Mouse (Mus musculus): Measurements from ENCODE around the gene Pigq. TPM values are rescaled to one million over a fixed set of nuclear protein-coding genes. Genes with fewer than 3 reads are reported as not detected.

Gene Pigq
- polyA plus RNA-seq, 1 experiment from 2014 or later = 58.4 TPM

DNA sequence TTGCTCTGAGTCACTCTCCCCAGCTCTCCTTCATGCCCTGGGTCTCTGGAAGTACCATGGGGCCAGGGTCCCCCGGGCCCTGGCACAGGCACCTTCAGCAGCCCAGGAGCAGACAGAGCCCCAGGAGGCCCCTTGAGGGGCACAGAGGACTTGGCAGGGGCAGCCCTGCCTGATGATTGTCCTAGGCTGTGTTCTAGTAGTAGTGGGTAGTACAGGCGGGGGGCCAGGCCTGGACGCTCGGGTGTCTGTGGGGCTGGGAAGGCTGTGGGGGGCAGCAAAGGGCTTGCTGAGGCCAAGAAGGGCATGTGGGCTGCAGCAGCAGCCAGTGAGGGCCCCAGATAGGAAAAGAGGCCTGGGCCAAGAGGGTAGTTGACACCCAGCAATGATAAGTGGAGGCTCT, 2.8 kb upstream of the Pigq start:
- 88% methylated on average over 4 of the region's 4 CpGs for WGBS
- no peaks in the 10 kb centered on the region for H3K36me3 ChIP-seq
- H3K9me3 ChIP-seq (replicated peaks) = no peaks in the 10 kb centered on the region
- H3K4me3 ChIP-seq (replicated peaks) = no peak overlapping the region
- no peak overlapping the region for H3K4me2 ChIP-seq (replicated peaks)
- H3K4me1 ChIP-seq = peaks cover 17% of the 10 kb centered on the region
- H3K27me3 ChIP-seq = peaks cover 31% of the 10 kb centered on the region
- ATAC-seq (ENCODE audit: insufficient number of reproducible peaks, low FRiP score, low TSS enrichment, low read depth) = no peak
- H3K27ac ChIP-seq (replicated peaks) = no peak overlapping the region
- H3K9ac ChIP-seq = no peak overlapping the region

DNA sequence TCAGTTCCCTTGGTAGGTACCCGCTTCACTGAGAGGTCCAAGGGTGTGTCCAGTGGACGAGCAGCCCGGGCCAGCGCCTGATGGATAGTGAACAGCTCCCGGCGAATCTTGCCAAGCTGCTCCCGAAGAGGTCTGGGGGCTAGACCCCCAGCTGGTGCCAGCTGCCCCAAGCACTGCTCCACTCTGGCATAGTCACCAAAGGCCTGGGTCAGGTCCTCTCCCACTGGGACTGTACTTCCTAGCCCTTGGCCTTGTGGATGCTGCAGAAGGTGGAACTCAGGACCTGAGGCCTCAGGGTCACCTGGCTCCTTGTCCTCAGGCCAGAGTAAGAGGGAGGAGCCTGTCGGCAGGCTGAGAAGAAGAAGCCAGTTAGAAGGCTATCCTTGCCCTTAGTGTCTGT, 2.2 kb upstream of the Pigq start:
- no peak overlapping the region for H3K4me2 ChIP-seq (replicated peaks)
- H3K27me3 ChIP-seq = peaks cover 24% of the 10 kb centered on the region
- no peak overlapping the region for H3K9ac ChIP-seq
- ATAC-seq (ENCODE audit: insufficient number of reproducible peaks, low FRiP score, low TSS enrichment, low read depth) = no peak
- no peaks in the 10 kb centered on the region for H3K9me3 ChIP-seq (replicated peaks)
- H3K27ac ChIP-seq (replicated peaks) = no peak overlapping the region
- WGBS = 74% methylated on average over 8 of the region's 8 CpGs
- H3K4me1 ChIP-seq = peaks cover 19% of the 10 kb centered on the region
- no peak overlapping the region for H3K4me3 ChIP-seq (replicated peaks)
- no peaks in the 10 kb centered on the region for H3K36me3 ChIP-seq

DNA sequence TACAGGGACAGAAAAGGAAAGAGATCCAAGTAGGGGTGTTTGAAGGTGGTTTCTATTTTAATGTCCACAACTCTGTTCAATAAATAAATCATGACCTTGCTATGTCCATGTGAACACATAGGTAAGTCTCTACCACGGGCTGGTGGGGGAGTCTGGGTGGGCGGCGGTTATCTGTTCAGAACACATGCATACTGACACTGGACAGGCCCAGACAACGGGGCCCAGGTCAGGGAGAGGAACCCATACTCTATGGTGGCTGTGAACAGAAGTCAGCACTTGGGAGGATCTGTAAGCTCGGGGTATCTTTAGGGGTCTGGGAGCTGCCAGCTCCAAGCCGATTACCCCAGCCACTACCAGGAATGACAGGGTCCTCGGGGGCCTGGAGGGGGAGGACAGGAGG, 1.6 kb upstream of the Pigq start:
- no peaks in the 10 kb centered on the region for H3K36me3 ChIP-seq
- ATAC-seq (ENCODE audit: insufficient number of reproducible peaks, low FRiP score, low TSS enrichment, low read depth) = no peak
- H3K4me1 ChIP-seq = peaks cover 14% of the 10 kb centered on the region
- H3K9me3 ChIP-seq (replicated peaks) = no peaks in the 10 kb centered on the region
- H3K27ac ChIP-seq (replicated peaks) = no peak overlapping the region
- peaks cover 19% of the 10 kb centered on the region for H3K27me3 ChIP-seq
- no peak overlapping the region for H3K9ac ChIP-seq
- no peak overlapping the region for H3K4me3 ChIP-seq (replicated peaks)
- no peak overlapping the region for H3K4me2 ChIP-seq (replicated peaks)
- 77% methylated on average over 7 of the region's 7 CpGs for WGBS

DNA sequence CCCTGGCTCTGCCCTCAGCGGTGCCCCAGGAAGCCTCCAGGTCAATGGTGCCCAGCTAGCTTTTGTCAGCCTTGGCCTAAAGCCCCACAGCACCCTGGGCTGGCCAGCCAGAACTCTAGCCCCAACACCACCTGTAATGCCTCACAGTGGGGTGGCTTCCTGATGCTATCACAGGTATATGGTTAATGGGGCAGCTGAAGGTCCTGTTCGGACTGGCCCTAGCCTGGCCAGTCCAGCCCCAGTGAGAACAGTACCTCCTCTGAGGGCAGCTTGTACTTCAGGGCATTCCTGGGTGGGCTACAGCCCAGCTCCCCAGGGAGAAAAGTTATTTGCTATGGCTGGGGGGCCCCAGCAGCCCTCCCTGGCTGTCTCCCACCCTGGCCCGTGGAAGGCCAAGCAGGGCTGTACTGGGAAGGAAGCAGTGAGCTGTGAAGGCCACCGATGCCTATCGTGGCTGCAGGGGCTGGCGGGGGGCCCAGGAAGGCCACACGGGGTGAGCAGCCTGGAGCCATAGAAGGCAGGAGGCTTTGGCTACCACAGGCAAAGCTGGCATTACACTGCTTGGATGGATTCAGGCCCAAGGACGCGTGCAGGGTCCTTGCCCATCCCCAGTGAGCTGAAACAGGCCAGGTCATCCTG, 900 bp upstream of the Pigq start:
- Histone ChIP-seq H3K27me3 (peaks cover 11% of the 10 kb centered on the region), H3K4me3 (replicated peaks) (no peak overlapping the region), H3K4me2 (replicated peaks) (no peak overlapping the region), H3K9ac (no peak overlapping the region), H3K36me3 (no peaks in the 10 kb centered on the region), H3K9me3 (replicated peaks) (no peaks in the 10 kb centered on the region), H3K27ac (replicated peaks) (no peak overlapping the region), H3K4me1 (peaks cover 17% of the 10 kb centered on the region)
- ATAC-seq (ENCODE audit: insufficient number of reproducible peaks, low FRiP score, low TSS enrichment, low read depth) = no peak
- 66% methylated on average over 9 of the region's 9 CpGs for WGBS

DNA sequence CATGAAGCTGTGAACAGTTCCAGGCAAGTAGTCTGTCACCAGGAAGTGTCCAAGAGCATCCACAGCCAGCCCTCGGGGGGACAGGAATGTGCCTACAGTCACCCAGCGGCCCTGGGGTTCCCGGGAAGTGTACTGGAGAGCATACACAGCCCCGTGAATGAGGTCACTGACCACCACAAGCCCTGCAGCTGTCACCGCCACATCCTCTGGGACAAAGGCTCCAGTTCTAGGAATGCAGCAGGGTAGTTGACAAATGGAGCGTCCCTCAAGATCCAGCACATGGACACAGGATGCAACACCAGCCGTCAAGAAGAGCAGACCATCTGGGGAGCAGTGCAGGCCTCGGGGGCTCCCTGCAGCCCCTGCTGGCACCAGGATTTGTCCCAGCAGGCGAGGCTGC, 967 bp downstream of the Pigq start:
- no peak for ATAC-seq (ENCODE audit: insufficient number of reproducible peaks, low FRiP score, low TSS enrichment, low read depth)
- H3K27me3 ChIP-seq = no peaks in the 10 kb centered on the region
- H3K27ac ChIP-seq (replicated peaks) = no peak overlapping the region
- no peaks in the 10 kb centered on the region for H3K36me3 ChIP-seq
- no peaks in the 10 kb centered on the region for H3K9me3 ChIP-seq (replicated peaks)
- 64% methylated on average over 9 of the region's 9 CpGs for WGBS
- H3K4me2 ChIP-seq (replicated peaks) = no peak overlapping the region
- H3K4me1 ChIP-seq = peaks cover 23% of the 10 kb centered on the region
- H3K9ac ChIP-seq = no peak overlapping the region
- no peak overlapping the region for H3K4me3 ChIP-seq (replicated peaks)

DNA sequence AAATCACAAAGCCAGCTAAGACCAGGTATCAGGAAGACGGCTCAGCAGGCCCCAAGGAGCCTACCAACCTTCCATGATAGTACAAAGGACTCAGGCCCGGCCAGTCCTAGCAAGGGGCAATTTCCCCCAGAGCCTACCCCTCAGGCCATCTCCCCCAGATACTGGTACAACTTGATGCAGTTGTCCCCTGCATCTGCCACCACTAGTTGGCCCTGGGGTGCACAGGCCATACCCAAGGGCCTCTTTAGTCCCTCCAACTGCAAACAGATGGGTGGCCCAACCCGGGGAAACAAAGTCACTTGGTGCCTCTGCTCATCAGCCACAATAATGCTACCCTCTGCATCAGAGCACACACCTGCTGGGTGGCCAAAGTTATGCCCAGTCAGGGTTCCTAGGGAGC, 1.5 kb downstream of the Pigq start:
- Histone ChIP-seq H3K27ac (replicated peaks) (no peak overlapping the region), H3K27me3 (no peaks in the 10 kb centered on the region), H3K4me3 (replicated peaks) (no peak overlapping the region), H3K4me1 (peaks cover 23% of the 10 kb centered on the region), H3K36me3 (no peaks in the 10 kb centered on the region), H3K9ac (no peak overlapping the region), H3K9me3 (replicated peaks) (no peaks in the 10 kb centered on the region), H3K4me2 (replicated peaks) (no peak overlapping the region)
- WGBS = 92% methylated on average over 3 of the region's 3 CpGs
- ATAC-seq (ENCODE audit: insufficient number of reproducible peaks, low FRiP score, low TSS enrichment, low read depth) = no peak

DNA sequence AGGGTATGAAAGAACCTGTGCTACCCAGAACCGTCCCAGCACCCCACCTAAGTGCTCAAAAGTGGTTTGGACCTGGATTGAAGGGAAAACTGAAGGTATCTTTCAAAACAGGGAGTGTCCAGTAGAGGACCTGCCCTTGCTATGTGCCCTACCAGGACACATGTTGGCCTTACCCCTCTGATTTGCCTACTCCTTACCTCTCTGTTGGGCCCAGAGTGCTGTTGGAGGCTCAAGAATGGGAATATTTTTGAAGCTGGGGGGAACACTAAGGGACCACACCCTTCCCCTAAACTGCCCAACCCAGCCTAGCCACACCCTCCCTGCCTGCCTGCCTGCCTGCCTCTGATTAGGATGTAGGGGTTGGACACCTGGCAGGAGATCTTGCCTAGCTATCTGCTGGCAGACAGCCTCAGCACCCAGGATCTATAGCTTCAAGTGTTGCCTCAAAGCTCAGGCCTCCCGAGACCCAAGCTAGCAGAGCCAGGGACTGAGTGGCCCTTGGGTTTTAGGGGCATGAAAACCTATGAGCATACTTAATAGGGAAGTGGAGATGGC, 2.1 kb downstream of the Pigq start:
- Histone ChIP-seq H3K36me3 (no peaks in the 10 kb centered on the region), H3K27ac (replicated peaks) (peak overlapping the region; percentile 88; the same call in 1 of the 2 replicates), H3K27me3 (no peaks in the 10 kb centered on the region), H3K4me3 (replicated peaks) (no peak overlapping the region), H3K9ac (no peak overlapping the region), H3K9me3 (replicated peaks) (no peaks in the 10 kb centered on the region), H3K4me1 (peaks cover 23% of the 10 kb centered on the region), H3K4me2 (replicated peaks) (peak overlapping the region; percentile 62)
- 77% methylated on average over 2 of the region's 2 CpGs for WGBS
- ATAC-seq (ENCODE audit: insufficient number of reproducible peaks, low FRiP score, low TSS enrichment, low read depth) = no peak

DNA sequence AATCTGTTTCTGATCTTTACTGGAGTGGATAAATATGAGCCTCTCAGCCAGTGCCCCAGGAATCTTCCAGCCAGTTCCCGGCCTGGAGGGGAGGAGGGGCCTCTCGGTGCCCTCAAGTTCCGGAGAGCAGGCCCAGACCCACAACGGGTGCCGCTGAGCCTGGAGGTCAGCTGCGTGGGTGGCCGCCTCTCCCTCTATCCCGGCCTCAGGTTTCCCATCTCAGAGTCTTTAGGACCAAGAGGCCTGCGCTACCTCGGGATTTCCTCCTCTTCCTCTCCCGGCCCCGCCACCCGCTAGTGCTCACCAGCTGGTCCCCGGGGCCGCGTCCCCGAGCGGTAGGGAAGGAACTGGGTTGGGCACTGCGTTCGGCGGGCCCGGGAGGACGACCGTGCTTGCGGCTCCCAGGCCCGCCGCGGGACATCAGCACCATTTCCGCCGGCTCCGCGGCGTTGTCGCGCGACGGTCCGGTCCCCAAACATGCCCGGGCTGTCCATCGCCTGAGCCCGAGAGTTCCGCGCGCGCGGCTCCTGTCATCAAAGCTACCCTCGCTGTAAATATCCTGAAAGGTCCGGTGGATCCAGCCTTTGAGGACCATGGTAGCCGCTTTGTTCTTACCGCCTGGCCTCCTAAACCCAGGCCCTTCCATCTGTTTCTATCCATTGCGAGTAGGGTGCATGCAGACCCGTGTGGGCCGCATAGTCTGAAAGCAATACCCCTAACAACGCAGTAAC, 3.1 kb downstream of the Pigq start:
- ATAC-seq (ENCODE audit: insufficient number of reproducible peaks, low FRiP score, low TSS enrichment, low read depth) = peak; percentile 31; the same call in 1 of the 2 replicates
- Histone ChIP-seq H3K4me2 (replicated peaks) (peak overlapping the region; percentile 62), H3K27ac (replicated peaks) (peak overlapping the region; percentile 88), H3K27me3 (no peaks in the 10 kb centered on the region), H3K36me3 (peaks cover 10% of the 10 kb centered on the region; the same call in 1 of the 2 replicates), H3K4me3 (replicated peaks) (peak overlapping the region; percentile 85), H3K9me3 (replicated peaks) (no peaks in the 10 kb centered on the region), H3K4me1 (peaks cover 23% of the 10 kb centered on the region), H3K9ac (peak overlapping the region; percentile 90)
- WGBS = 3% methylated on average over 53 of the region's 54 CpGs

DNA sequence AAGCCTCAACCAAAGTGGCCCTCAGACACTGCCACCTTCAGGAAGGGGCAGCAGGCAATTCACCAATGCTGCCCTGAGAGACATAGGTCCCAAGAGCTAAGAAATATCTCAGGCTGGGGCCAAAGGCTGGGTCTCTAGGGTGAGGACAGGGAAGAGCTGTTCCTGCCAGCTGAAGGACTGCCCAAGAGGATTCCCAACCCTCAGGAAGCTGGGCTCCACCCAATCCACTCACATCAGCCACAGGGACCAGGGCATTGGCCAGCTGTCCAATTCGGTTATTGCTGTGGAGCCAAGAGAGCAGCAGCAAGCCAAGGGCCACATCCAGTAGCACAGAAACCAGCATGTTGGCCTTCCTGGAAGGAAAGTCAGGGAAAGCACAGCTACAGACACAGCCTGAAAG, 10.2 kb downstream of the Pigq start:
- ATAC-seq (ENCODE audit: insufficient number of reproducible peaks, low FRiP score, low TSS enrichment, low read depth) = no peak
- H3K4me1 ChIP-seq = no peaks in the 10 kb centered on the region
- 80% methylated on average over 1 of the region's 1 CpGs for WGBS
- H3K4me2 ChIP-seq (replicated peaks) = no peak overlapping the region
- peaks cover 72% of the 10 kb centered on the region for H3K36me3 ChIP-seq
- H3K9me3 ChIP-seq (replicated peaks) = no peaks in the 10 kb centered on the region
- H3K4me3 ChIP-seq (replicated peaks) = no peak overlapping the region
- H3K9ac ChIP-seq = no peak overlapping the region
- no peak overlapping the region for H3K27ac ChIP-seq (replicated peaks)
- H3K27me3 ChIP-seq = no peaks in the 10 kb centered on the region

DNA sequence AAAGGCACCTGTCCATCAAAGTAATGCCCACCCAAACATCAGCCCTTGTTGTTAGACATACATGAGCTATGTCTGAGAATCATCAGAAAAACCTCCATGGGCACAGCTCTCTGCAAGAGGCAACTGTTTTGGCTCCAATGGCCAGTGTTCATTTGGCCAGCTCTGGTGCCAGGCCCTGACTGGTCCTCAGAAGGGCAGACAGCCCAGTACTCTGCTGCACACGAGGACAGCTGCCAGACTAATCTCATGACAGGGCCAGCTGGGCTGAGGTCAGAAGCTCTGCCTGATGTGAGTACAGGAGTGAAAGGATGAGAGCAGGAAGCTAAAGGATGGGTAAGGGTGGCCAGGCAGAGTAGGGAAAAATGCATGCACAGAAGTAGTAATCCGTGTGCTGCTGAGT, 19.4 kb downstream of the Pigq start:
- 68% methylated on average over 2 of the region's 2 CpGs for WGBS
- H3K36me3 ChIP-seq = peaks cover 45% of the 10 kb centered on the region
- H3K4me1 ChIP-seq = peaks cover 5% of the 10 kb centered on the region; the same call in 1 of the 2 replicates
- H3K9ac ChIP-seq = no peak overlapping the region
- no peak overlapping the region for H3K4me2 ChIP-seq (replicated peaks)
- no peaks in the 10 kb centered on the region for H3K27me3 ChIP-seq
- no peaks in the 10 kb centered on the region for H3K9me3 ChIP-seq (replicated peaks)
- no peak overlapping the region for H3K27ac ChIP-seq (replicated peaks)
- no peak overlapping the region for H3K4me3 ChIP-seq (replicated peaks)
- no peak for ATAC-seq (ENCODE audit: insufficient number of reproducible peaks, low FRiP score, low TSS enrichment, low read depth)

DNA sequence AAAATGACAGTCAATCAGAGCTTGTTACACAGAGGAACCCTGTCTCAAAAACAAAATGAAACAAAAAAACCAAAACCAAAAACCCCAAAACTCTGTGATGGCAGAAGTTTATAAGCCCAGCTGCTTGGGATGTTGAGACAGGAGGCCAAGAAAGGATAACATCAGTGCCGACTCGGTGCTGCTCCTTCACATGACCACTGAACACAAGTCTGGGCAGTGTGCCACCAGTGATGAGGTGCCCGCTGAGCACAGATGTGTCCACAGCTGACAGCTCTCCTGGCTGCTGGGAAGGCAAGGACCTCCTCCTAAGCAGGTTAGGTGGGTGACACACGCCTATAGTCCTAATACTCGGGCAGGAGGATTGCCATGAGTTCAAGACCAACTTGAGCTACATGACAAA, 22.6 kb downstream of the Pigq start:
- ATAC-seq (ENCODE audit: insufficient number of reproducible peaks, low FRiP score, low TSS enrichment, low read depth) = no peak
- peaks cover 24% of the 10 kb centered on the region for H3K4me1 ChIP-seq
- WGBS = 82% methylated on average over 5 of the region's 5 CpGs
- H3K27me3 ChIP-seq = no peaks in the 10 kb centered on the region
- no peak overlapping the region for H3K4me2 ChIP-seq (replicated peaks)
- no peak overlapping the region for H3K27ac ChIP-seq (replicated peaks)
- H3K9ac ChIP-seq = no peak overlapping the region
- H3K36me3 ChIP-seq = peaks cover 24% of the 10 kb centered on the region
- H3K4me3 ChIP-seq (replicated peaks) = no peak overlapping the region
- H3K9me3 ChIP-seq (replicated peaks) = no peaks in the 10 kb centered on the region

Data from embryonic facial prominence, embryonic 15.5 days (tissue).